Mouse (Mus musculus): ENCODE data around the gene Lpcat4. TPM values are rescaled to one million over a fixed set of nuclear protein-coding genes. Genes with fewer than 3 reads are reported as not detected.

Gene Lpcat4
- polyA plus RNA-seq, 1 experiment = 9.8 TPM

Other genes starting within 250 kb of the Lpcat4 start
- gene Olfr1309, start 249.2 kb upstream of the Lpcat4 start, polyA plus RNA-seq (2012; rRNA removed) = not detected in 2 replicates
- not detected in 2 replicates for gene Olfr1310, start 226.8 kb upstream of the Lpcat4 start, polyA plus RNA-seq (2012; rRNA removed)
- not detected in 2 replicates for gene Olfr1311, start 215.1 kb upstream of the Lpcat4 start, polyA plus RNA-seq (2012; rRNA removed)
- gene Olfr1312, start 189.2 kb upstream of the Lpcat4 start, polyA plus RNA-seq (2012; rRNA removed) = not detected in 2 replicates
- gene Olfr1313, start 161.6 kb upstream of the Lpcat4 start, polyA plus RNA-seq (2012; rRNA removed) = not detected in 2 replicates
- gene Olfr1314, start 142.7 kb upstream of the Lpcat4 start, polyA plus RNA-seq (2012; rRNA removed) = not detected in 2 replicates
- gene Olfr1315-ps1, start 124.0 kb upstream of the Lpcat4 start, polyA plus RNA-seq (2012; rRNA removed) = not detected in 2 replicates
- gene Olfr1316, start 104.5 kb upstream of the Lpcat4 start, polyA plus RNA-seq (2012; rRNA removed) = not detected in 2 replicates
- not detected in 2 replicates for gene Olfr1317, start 99.1 kb upstream of the Lpcat4 start, polyA plus RNA-seq (2012; rRNA removed)
- not detected in 2 replicates for gene Olfr1318, start 85.3 kb upstream of the Lpcat4 start, polyA plus RNA-seq (2012; rRNA removed)
- gene Nutm1, start 19.8 kb downstream of the Lpcat4 start, polyA plus RNA-seq (2012; rRNA removed) = 0.03 TPM in 1 of 2 replicates, not detected in the other
- 115 and 152 TPM in 2 replicates for gene Nop10, start 22.5 kb downstream of the Lpcat4 start, polyA plus RNA-seq (2012; rRNA removed)
- gene Slc12a6, start 26.4 kb downstream of the Lpcat4 start, polyA plus RNA-seq (2012; rRNA removed) = 23.4 and 25.2 TPM in 2 replicates
- not detected in 2 replicates for gene Gm21985, start 26.8 kb downstream of the Lpcat4 start, polyA plus RNA-seq (2012; rRNA removed)
- 133 and 158 TPM in 2 replicates for gene Emc4, start 128.6 kb downstream of the Lpcat4 start, polyA plus RNA-seq (2012; rRNA removed)
- gene Katnbl1, start 139.7 kb downstream of the Lpcat4 start, polyA plus RNA-seq (2012; rRNA removed) = 3.8 and 3.9 TPM in 2 replicates
- gene Emc7, start 215.5 kb downstream of the Lpcat4 start, polyA plus RNA-seq (2012; rRNA removed) = 12.9 and 13.1 TPM in 2 replicates
- gene Chrm5, start 241.3 kb downstream of the Lpcat4 start, polyA plus RNA-seq (2012; rRNA removed) = not detected in 2 replicates

Measured in gonadal fat pad, adult 2 months (tissue).